Mouse (Mus musculus) right cerebral cortex, postnatal 14 days (tissue): Measurements from ENCODE around the gene Apoa2.

Experiments
- DNase-seq: peaks from one replicate; pipeline ENCODE4 v3.0.0; 2022

Gene Apoa2

GRCm38 (mm10) chr1:171224857-171225256 is at the start of gene Apoa2:
Apoa2 (plus strand) TSS chr1:171225054.
- no peak for DNase-seq

- no peak for DNase-seq
These were observed 45.2 kb upstream of the Apoa2 start for GRCm38 (mm10) chr1:171179487-171180171.

- DNase-seq: no peak
These were observed 41.8 kb upstream of the Apoa2 start for GRCm38 (mm10) chr1:171183025-171183424.

GRCm38 (mm10) chr1:171183620-171184019 is 41.2 kb upstream of the Apoa2 start:
- DNase-seq: no peak

- DNase-seq: no peak
These were observed 40.5 kb upstream of the Apoa2 start for GRCm38 (mm10) chr1:171184314-171184713.

GRCm38 (mm10) chr1:171185655-171186054 is 39.2 kb upstream of the Apoa2 start:
- DNase-seq: no peak

GRCm38 (mm10) chr1:171187851-171188700 is 36.8 kb upstream of the Apoa2 start:
- DNase-seq: no peak

- DNase-seq: no peak
These were observed 35.8 kb upstream of the Apoa2 start for GRCm38 (mm10) chr1:171189046-171189445.

- DNase-seq: no peak
These were observed 35.3 kb upstream of the Apoa2 start for GRCm38 (mm10) chr1:171189476-171190114.

GRCm38 (mm10) chr1:171190832-171191231 is 34.0 kb upstream of the Apoa2 start:
- DNase-seq: no peak

GRCm38 (mm10) chr1:171192283-171192682 is 32.6 kb upstream of the Apoa2 start:
- DNase-seq: no peak

- no peak for DNase-seq
These were observed 31.6 kb upstream of the Apoa2 start for GRCm38 (mm10) chr1:171193093-171193840.

- DNase-seq: no peak
These were observed 30.7 kb upstream of the Apoa2 start for GRCm38 (mm10) chr1:171193911-171194830.

GRCm38 (mm10) chr1:171195046-171195822 is 29.6 kb upstream of the Apoa2 start:
- DNase-seq: no peak

GRCm38 (mm10) chr1:171195887-171196397 is 28.9 kb upstream of the Apoa2 start, which contains the start of gene Pcp4l1:
Pcp4l1 (minus strand) TSS chr1:171196268.
- peak; percentile 43 for DNase-seq

- DNase-seq: no peak
These were observed 25.3 kb upstream of the Apoa2 start for GRCm38 (mm10) chr1:171199532-171199931.

GRCm38 (mm10) chr1:171200769-171201168 is 24.1 kb upstream of the Apoa2 start:
- no peak for DNase-seq

GRCm38 (mm10) chr1:171203471-171204248 is 21.2 kb upstream of the Apoa2 start:
- DNase-seq: no peak

- no peak for DNase-seq
These were observed 20.6 kb upstream of the Apoa2 start for GRCm38 (mm10) chr1:171204249-171204644.
